Mouse (Mus musculus): ENCODE results near the gene Papss1. TPM values are rescaled to one million over a fixed set of nuclear protein-coding genes. Genes with fewer than 3 reads are reported as not detected.

The Papss1 gene
- polyA plus RNA-seq, 1 experiment from 2014 or later = 41.9 TPM

Other genes starting within 250 kb of the Papss1 start
- gene Sgms2, start 73.4 kb upstream of the Papss1 start, polyA plus RNA-seq (2014; fragmentation: Nextera tagmentation; extraction: Ambion mirVana) = 0.65 and 0.92 TPM in 2 replicates